Mouse (Mus musculus) stomach, postnatal 0 days (tissue): ENCODE data around the gene Pus7. TPM values are rescaled to one million over a fixed set of nuclear protein-coding genes. Genes with fewer than 3 reads are reported as not detected.
A peak's percentile ranks its signal among the peaks of the same experiment; 100 is the strongest.

Source experiments
- ATAC-seq: fragments of 200-750 bp; cut with Nextera tagmentation; 2 replicates; pipeline ENCODE4 v1.8.0; 2017; ENCODE audit not compliant: low FRiP score, low TSS enrichment
- DNase-seq: peaks from one replicate; pipeline ENCODE4 v3.0.0-alpha.2; 2016; ENCODE audit warnings: low spot score
- H3K27ac ChIP-seq: fragments of 300-500 bp; sonication (generic); replicated peaks from 2 replicates; pipeline ENCODE4 v1.5.1; 2014; ENCODE audit warnings: mild to moderate bottlenecking, control low read depth
- H3K27me3 ChIP-seq: fragments of 300-500 bp; sonication (generic); 2 replicates; pipeline ENCODE4 v1.6.1; 2014; ENCODE audit warnings: low read length; ENCODE audit not compliant: control insufficient read depth, insufficient read depth
- H3K36me3 ChIP-seq: fragments of 300-500 bp; sonication (generic); 2 replicates; pipeline ENCODE4 v1.6.1; 2014; ENCODE audit warnings: low read length, mixed read lengths; ENCODE audit not compliant: control insufficient read depth, insufficient read depth
- H3K4me1 ChIP-seq: fragments of 300-500 bp; sonication (generic); replicated peaks from 2 replicates; pipeline ENCODE4 v1.6.1; 2014; ENCODE audit warnings: antibody characterized with exemption; ENCODE audit not compliant: control insufficient read depth, insufficient read depth
- H3K4me2 ChIP-seq: fragments of 300-500 bp; sonication (generic); replicated peaks from 2 replicates; pipeline ENCODE4 v1.6.1; 2014; ENCODE audit warnings: low read depth, mild to moderate bottlenecking, control low read depth, moderate library complexity
- H3K4me3 ChIP-seq: fragments of 300-500 bp; sonication (generic); 2 replicates; pipeline ENCODE4 v1.5.1; 2014; ENCODE audit warnings: low read depth, low read length, control low read depth
- H3K9ac ChIP-seq: fragments of 300-500 bp; sonication (generic); 2 replicates; pipeline ENCODE4 v1.6.1; 2014; ENCODE audit warnings: mild to moderate bottlenecking, low read length, control low read depth, mixed read lengths
- H3K9me3 ChIP-seq: fragments of 300-500 bp; sonication (generic); 2 replicates; pipeline ENCODE4 v1.6.1; 2016; ENCODE audit warnings: low read length; ENCODE audit not compliant: control insufficient read depth
- CTCF ChIP-seq: IDR thresholded peaks from 2 replicates; pipeline ENCODE4 v1.5.1; 2016; ENCODE audit warnings: antibody characterized with exemption, low read depth, mild to moderate bottlenecking, moderate library complexity
- EP300 ChIP-seq: optimal IDR thresholded peaks from 2 replicates; pipeline ENCODE3; 2016; ENCODE audit warnings: antibody characterized with exemption
- WGBS: fragments of 180-500 bp; shearing (Covaris S2); extraction: QIAGEN DNeasy Blood & Tissue Kit; methylation state at CpG from one replicate; pipeline ENCODE4 v1.1.7; 2014; 5-methylcytosine and 5-hydroxymethylcytosine counted together
- polyA plus RNA-seq: library from polyadenylated mRNA; unstranded; fragments of >200 nt; fragmentation: Nextera tagmentation; extraction: Ambion mirVana; gene quantifications from 2 replicates; pipeline ENCODE4 v1.2.1, GENCODE M21; 2015

Pus7 gene
- polyA plus RNA-seq, 1 experiment from 2014 or later, result 13.8 TPM

DNA sequence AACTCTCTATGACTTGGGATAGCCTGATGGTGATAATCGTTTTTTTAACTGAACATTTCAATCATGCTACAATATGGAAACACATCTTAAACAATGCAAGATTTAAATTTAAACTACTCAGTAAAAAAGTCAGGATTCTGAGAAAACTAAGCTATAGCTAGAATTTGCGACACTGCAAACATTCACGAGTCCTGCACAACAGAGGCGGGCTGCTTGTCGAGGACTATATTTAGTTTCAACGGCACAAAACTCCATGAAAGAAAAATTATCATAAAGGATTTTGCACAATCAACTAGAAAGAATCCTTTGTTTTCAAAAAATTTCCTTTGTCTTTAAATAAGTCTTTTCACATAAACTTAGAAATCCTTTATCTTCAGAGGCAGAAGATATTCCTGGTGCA is 21.0 kb downstream of the Pus7 start:
- Histone ChIP-seq H3K27ac (no peak overlapping the region), H3K9ac (no peak overlapping the region), H3K4me2 (no peak overlapping the region), H3K4me3 (no peak overlapping the region), H3K9me3 (no peaks in the 10 kb centered on the region), H3K36me3 (no peaks in the 10 kb centered on the region), H3K4me1 (no peaks in the 10 kb centered on the region), H3K27me3 (no peaks in the 10 kb centered on the region)
- no peak for ATAC-seq
- no peak for DNase-seq
- TF ChIP-seq EP300 (no peak), CTCF (no peak)
- 90% methylated on average over 6 of the region's 6 CpGs for WGBS

DNA sequence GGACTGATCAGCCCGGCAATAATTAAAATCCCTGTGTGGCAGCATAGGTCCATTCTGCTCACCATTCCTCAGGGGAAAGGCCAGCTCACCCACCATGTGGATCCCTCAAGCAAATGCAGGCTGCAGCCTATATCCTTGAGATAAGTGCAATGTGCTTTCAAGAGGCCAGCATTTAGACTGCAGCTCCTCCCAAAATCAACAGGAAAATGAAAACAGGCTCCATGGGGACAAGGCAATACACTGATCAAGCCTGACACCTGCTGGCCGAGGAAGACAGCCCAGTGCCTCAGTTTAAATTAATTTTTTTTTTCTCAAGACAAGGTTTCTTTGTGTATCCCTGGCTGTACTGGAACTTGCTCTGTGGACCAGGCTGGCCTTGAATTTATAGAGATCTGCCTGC is 24.9 kb downstream of the Pus7 start:
- no peaks in the 10 kb centered on the region for H3K9me3 ChIP-seq
- ATAC-seq (peak; percentile 76), DNase-seq (peak; percentile 64)
- H3K4me3 ChIP-seq, result no peak overlapping the region
- 55% methylated on average over 2 of the region's 2 CpGs for WGBS
- H3K36me3 ChIP-seq, result no peaks in the 10 kb centered on the region
- H3K27me3 ChIP-seq, result no peaks in the 10 kb centered on the region
- H3K9ac ChIP-seq, result no peak overlapping the region
- H3K4me2 ChIP-seq, result no peak overlapping the region
- H3K27ac ChIP-seq, result no peak overlapping the region
- TF ChIP-seq CTCF (peak; percentile 78), EP300 (no peak)
- H3K4me1 ChIP-seq, result no peaks in the 10 kb centered on the region

DNA sequence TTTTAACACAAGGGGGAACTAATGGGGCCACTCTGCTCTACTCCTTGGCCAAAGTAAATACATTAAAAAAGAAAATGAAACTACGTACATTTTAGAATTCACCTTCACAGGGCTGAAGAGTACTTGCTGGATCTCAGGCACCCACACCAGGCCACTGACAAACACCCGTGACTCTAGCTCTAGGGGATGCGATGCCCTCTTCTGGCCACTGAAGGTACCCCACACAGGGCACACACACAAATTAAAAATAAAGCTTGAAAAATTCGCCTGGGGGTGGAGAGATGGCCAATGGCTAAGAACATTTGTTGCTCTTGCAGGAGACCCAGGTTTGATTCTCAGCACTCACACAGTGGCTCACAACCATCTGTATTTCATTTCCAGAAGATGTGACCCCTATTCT is 27.1 kb downstream of the Pus7 start:
- TF ChIP-seq EP300 (no peak), CTCF (peak; percentile 13; the same call in 1 of the 2 replicates)
- H3K27ac ChIP-seq, result no peak overlapping the region
- 91% methylated on average over 4 of the region's 4 CpGs for WGBS
- H3K9ac ChIP-seq, result no peak overlapping the region
- H3K27me3 ChIP-seq, result no peaks in the 10 kb centered on the region
- DNase-seq, result no peak
- ATAC-seq, result no peak
- no peak overlapping the region for H3K4me3 ChIP-seq
- H3K9me3 ChIP-seq, result no peaks in the 10 kb centered on the region
- no peak overlapping the region for H3K4me2 ChIP-seq
- H3K36me3 ChIP-seq, result no peaks in the 10 kb centered on the region
- H3K4me1 ChIP-seq, result no peaks in the 10 kb centered on the region

DNA sequence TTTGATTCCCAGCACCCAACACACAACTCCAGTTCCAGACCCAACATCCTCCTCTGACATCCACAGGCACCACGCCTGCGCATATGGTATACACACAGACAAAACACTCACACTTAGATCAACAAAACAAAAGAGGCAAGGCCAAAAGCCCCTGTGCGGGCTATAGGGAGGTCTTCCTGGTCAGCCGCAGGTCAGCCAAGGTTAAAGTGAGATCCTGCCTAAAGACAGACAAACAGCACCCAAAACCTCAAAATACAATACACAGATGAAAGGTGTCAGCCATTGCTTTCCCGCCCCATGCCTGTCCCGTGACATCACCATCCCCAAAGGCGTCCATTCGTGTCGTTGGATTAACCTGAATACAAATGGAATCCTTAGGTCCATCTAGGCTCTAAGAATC is 27.9 kb downstream of the Pus7 start:
- no peaks in the 10 kb centered on the region; the same call in 1 of the 2 replicates for H3K36me3 ChIP-seq
- 92% methylated on average over 9 of the region's 9 CpGs for WGBS
- no peak overlapping the region for H3K4me3 ChIP-seq
- H3K9me3 ChIP-seq, result no peaks in the 10 kb centered on the region
- no peak for DNase-seq
- no peaks in the 10 kb centered on the region for H3K4me1 ChIP-seq
- no peak overlapping the region for H3K4me2 ChIP-seq
- no peak for ATAC-seq
- H3K27me3 ChIP-seq, result no peaks in the 10 kb centered on the region
- H3K9ac ChIP-seq, result no peak overlapping the region
- TF ChIP-seq EP300 (no peak), CTCF (no peak)
- no peak overlapping the region for H3K27ac ChIP-seq

DNA sequence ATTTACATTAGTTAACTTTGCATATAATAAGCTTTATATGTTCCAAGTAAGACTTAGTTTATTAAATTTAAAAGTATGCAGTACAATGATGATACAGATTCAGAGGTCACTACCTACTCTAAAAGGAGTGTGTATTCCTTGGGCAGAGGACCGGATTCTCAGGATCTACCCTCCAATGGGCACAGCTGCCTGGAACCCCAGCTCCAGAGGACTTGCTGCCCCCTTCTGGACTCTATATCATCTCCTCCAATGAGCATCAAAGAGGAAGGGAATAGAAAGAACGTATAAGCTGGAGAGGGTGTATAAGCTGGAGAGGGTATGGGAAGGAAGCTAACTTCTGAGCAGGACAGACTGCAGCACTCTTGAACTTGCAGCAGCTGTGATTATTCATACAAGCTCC is 33.6 kb downstream of the Pus7 start:
- H3K4me2 ChIP-seq, result no peak overlapping the region
- TF ChIP-seq EP300 (no peak), CTCF (peak; percentile 52)
- WGBS, result 58% methylated on average over 2 of the region's 2 CpGs
- no peaks in the 10 kb centered on the region for H3K4me1 ChIP-seq
- no peak overlapping the region for H3K9ac ChIP-seq
- DNase-seq (no peak), ATAC-seq (no peak)
- no peak overlapping the region for H3K27ac ChIP-seq
- no peaks in the 10 kb centered on the region for H3K9me3 ChIP-seq
- H3K4me3 ChIP-seq, result no peak overlapping the region
- H3K27me3 ChIP-seq, result no peaks in the 10 kb centered on the region
- H3K36me3 ChIP-seq, result peaks cover 7% of the 10 kb centered on the region

DNA sequence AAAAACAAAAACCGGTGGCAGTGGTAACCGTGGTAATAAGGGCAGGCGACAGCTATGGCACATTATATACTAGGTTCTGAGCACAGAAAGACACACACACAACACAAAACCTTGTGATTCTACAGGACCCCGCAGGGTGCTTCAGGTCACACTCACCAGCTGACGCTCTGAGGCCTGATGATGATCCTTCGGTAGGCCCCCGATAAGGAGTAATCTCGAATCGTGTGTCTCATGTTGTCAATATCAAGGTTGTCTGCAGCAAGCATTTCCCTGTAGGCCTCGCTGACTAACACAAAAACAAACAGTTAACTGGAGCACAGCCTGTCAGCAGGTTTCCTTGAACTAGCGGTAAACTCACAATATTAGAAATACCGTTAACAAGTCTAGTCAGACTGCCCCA is 40.2 kb downstream of the Pus7 start:
- H3K27me3 ChIP-seq, result no peaks in the 10 kb centered on the region
- no peak overlapping the region for H3K4me2 ChIP-seq
- H3K4me3 ChIP-seq, result no peak overlapping the region
- 94% methylated on average over 12 of the region's 12 CpGs for WGBS
- no peaks in the 10 kb centered on the region for H3K4me1 ChIP-seq
- H3K9me3 ChIP-seq, result no peaks in the 10 kb centered on the region
- no peak overlapping the region for H3K27ac ChIP-seq
- H3K36me3 ChIP-seq, result peaks cover 18% of the 10 kb centered on the region
- no peak for DNase-seq
- TF ChIP-seq CTCF (no peak), EP300 (no peak)
- H3K9ac ChIP-seq, result no peak overlapping the region
- no peak for ATAC-seq
